Mouse (Mus musculus) hindbrain, embryonic 11.5 days (tissue): ENCODE measurements around the gene Vps41. TPM values are rescaled to one million over a fixed set of nuclear protein-coding genes. Genes with fewer than 3 reads are reported as not detected.

Experiments used
- ATAC-seq: fragments of 200-750 bp; cut with Nextera tagmentation; 2 replicates; pipeline ENCODE4 v1.8.0; 2017; ENCODE audit warnings: mild to moderate bottlenecking, moderate TSS enrichment, moderate library complexity; ENCODE audit not compliant: low FRiP score
- DNase-seq: peaks from one replicate; pipeline ENCODE4 v3.0.0-alpha.2; 2015; ENCODE audit warnings: low spot score
- H3K27ac ChIP-seq: fragments of 300-500 bp; sonication (generic); 2 replicates; pipeline ENCODE4 v1.5.1; 2014; ENCODE audit warnings: mild to moderate bottlenecking, low read depth, low read length
- H3K27me3 ChIP-seq: fragments of 300-500 bp; sonication (generic); 2 replicates; pipeline ENCODE4 v1.6.1; 2014; ENCODE audit warnings: mild to moderate bottlenecking, low read length, moderate library complexity, mixed read lengths; ENCODE audit not compliant: control insufficient read depth, insufficient read depth
- H3K36me3 ChIP-seq: fragments of 300-500 bp; sonication (generic); 2 replicates; pipeline ENCODE4 v1.6.1; 2014; ENCODE audit warnings: mild to moderate bottlenecking, low read length, moderate library complexity, mixed read lengths; ENCODE audit not compliant: control insufficient read depth, insufficient read depth
- H3K4me1 ChIP-seq: fragments of 300-500 bp; sonication (generic); replicated peaks from 2 replicates; pipeline ENCODE4 v1.6.1; 2014; ENCODE audit warnings: low read length, mixed read lengths; ENCODE audit not compliant: control insufficient read depth, insufficient read depth
- H3K4me2 ChIP-seq: fragments of 300-500 bp; sonication (generic); replicated peaks from 2 replicates; pipeline ENCODE4 v1.6.1; 2014; ENCODE audit warnings: mild to moderate bottlenecking, low read depth, low read length
- H3K4me3 ChIP-seq: fragments of 300-500 bp; sonication (generic); 2 replicates; pipeline ENCODE4 v1.5.1; 2014; ENCODE audit warnings: low read depth, low read length
- H3K9ac ChIP-seq: fragments of 300-500 bp; sonication (generic); 2 replicates; pipeline ENCODE4 v1.6.1; 2014; ENCODE audit warnings: low read depth, low read length
- H3K9me3 ChIP-seq: fragments of 300-500 bp; sonication (generic); 2 replicates; pipeline ENCODE4 v1.6.1; 2016; ENCODE audit warnings: low read length; ENCODE audit not compliant: control insufficient read depth
- WGBS: fragments of 180-500 bp; shearing (Covaris S2); extraction: QIAGEN DNeasy Blood & Tissue Kit; methylation state at CpG from one replicate; pipeline ENCODE4 v1.1.7; 2014; 5-methylcytosine and 5-hydroxymethylcytosine counted together
- polyA plus RNA-seq: library from polyadenylated mRNA; unstranded; fragments of >200 nt; fragmentation: Nextera tagmentation; extraction: Ambion mirVana; gene quantifications from 2 replicates; pipeline ENCODE4 v1.2.1, GENCODE M21; 2014

The Vps41 gene
- polyA plus RNA-seq, result 103 and 112 TPM in 2 replicates

- Histone ChIP-seq H3K4me2 (peak within 1 kb of the TSS; percentile 54), H3K4me3 (peak within 1 kb of the TSS; percentile 74), H3K9me3 (no peaks in the 10 kb centered on the region), H3K36me3 (no peaks in the 10 kb centered on the region), H3K4me1 (no peaks in the 10 kb centered on the region; the same call in 1 of the 2 replicates), H3K27ac (no peak within 1 kb of the TSS), H3K27me3 (no peaks in the 10 kb centered on the region), H3K9ac (peak within 1 kb of the TSS; percentile 84)
- DNase-seq, result peak; percentile 82
- ATAC-seq, result peak; percentile 99
- under 1% methylated on average over 21 of the region's 21 CpGs for WGBS
Measured at GRCm38 (mm10) chr13:18717185-18717584, at the start of gene Vps41. Vps41 (plus strand) TSS chr13:18717286.

GRCm38 (mm10) chr13:18698518-18699065 is 18.5 kb upstream of the Vps41 start:
- Histone ChIP-seq H3K9me3 (no peaks in the 10 kb centered on the region), H3K27me3 (no peaks in the 10 kb centered on the region), H3K4me3 (no peak overlapping the region), H3K4me2 (no peak overlapping the region), H3K4me1 (no peaks in the 10 kb centered on the region), H3K9ac (no peak overlapping the region), H3K36me3 (no peaks in the 10 kb centered on the region), H3K27ac (no peak overlapping the region)
- DNase-seq (peak; percentile 63), ATAC-seq (peak; percentile 78)
- WGBS, result 51% methylated on average over 7 of the region's 7 CpGs

- Histone ChIP-seq H3K4me2 (no peak overlapping the region), H3K27me3 (no peaks in the 10 kb centered on the region), H3K4me3 (no peak overlapping the region), H3K27ac (no peak overlapping the region), H3K36me3 (no peaks in the 10 kb centered on the region), H3K9me3 (no peaks in the 10 kb centered on the region), H3K4me1 (no peaks in the 10 kb centered on the region), H3K9ac (no peak overlapping the region)
- 93% methylated on average over 1 of the region's 1 CpGs for WGBS
- DNase-seq, result no peak
- ATAC-seq, result no peak
Measured at GRCm38 (mm10) chr13:18711685-18712084, 5.4 kb upstream of the Vps41 start.

GRCm38 (mm10) chr13:18716707-18717106 is 379 bp upstream of the Vps41 start:
- H3K9me3 ChIP-seq, result no peaks in the 10 kb centered on the region
- no peaks in the 10 kb centered on the region for H3K27me3 ChIP-seq
- ATAC-seq (peak; percentile 63), DNase-seq (peak; percentile 1)
- H3K36me3 ChIP-seq, result no peaks in the 10 kb centered on the region
- H3K27ac ChIP-seq, result no peak overlapping the region
- no peak overlapping the region for H3K4me2 ChIP-seq
- H3K4me1 ChIP-seq, result no peaks in the 10 kb centered on the region; the same call in 1 of the 2 replicates
- H3K4me3 ChIP-seq, result no peak overlapping the region; the same call in 1 of the 2 replicates
- WGBS, result 53% methylated on average over 5 of the region's 5 CpGs
- H3K9ac ChIP-seq, result no peak overlapping the region

- Histone ChIP-seq H3K9ac (no peak overlapping the region), H3K9me3 (no peaks in the 10 kb centered on the region), H3K4me1 (no peaks in the 10 kb centered on the region; the same call in 1 of the 2 replicates), H3K36me3 (no peaks in the 10 kb centered on the region), H3K4me3 (no peak overlapping the region), H3K27ac (no peak overlapping the region), H3K4me2 (no peak overlapping the region), H3K27me3 (no peaks in the 10 kb centered on the region)
- ATAC-seq (no peak), DNase-seq (no peak)
- WGBS, result 84% methylated on average over 5 of the region's 5 CpGs
Measured at GRCm38 (mm10) chr13:18718461-18718860, 1.4 kb downstream of the Vps41 start.

GRCm38 (mm10) chr13:18730666-18731065 is 13.6 kb downstream of the Vps41 start:
- H3K4me1 ChIP-seq, result no peaks in the 10 kb centered on the region
- H3K27ac ChIP-seq, result no peak overlapping the region
- ATAC-seq (no peak), DNase-seq (no peak)
- H3K9ac ChIP-seq, result no peak overlapping the region
- no peaks in the 10 kb centered on the region for H3K9me3 ChIP-seq
- H3K27me3 ChIP-seq, result no peaks in the 10 kb centered on the region
- H3K36me3 ChIP-seq, result no peaks in the 10 kb centered on the region
- H3K4me3 ChIP-seq, result no peak overlapping the region
- WGBS, result 97% methylated on average over 3 of the region's 3 CpGs
- no peak overlapping the region for H3K4me2 ChIP-seq

- no peak for ATAC-seq
- H3K9me3 ChIP-seq, result no peaks in the 10 kb centered on the region
- 79% methylated on average over 1 of the region's 1 CpGs for WGBS
Measured at GRCm38 (mm10) chr13:18736590-18736989, 19.5 kb downstream of the Vps41 start.

GRCm38 (mm10) chr13:18743575-18744265 is 26.6 kb downstream of the Vps41 start:
- Histone ChIP-seq H3K9ac (no peak overlapping the region), H3K4me1 (no peaks in the 10 kb centered on the region), H3K4me3 (no peak overlapping the region), H3K4me2 (no peak overlapping the region), H3K27ac (no peak overlapping the region), H3K27me3 (no peaks in the 10 kb centered on the region), H3K9me3 (no peaks in the 10 kb centered on the region), H3K36me3 (peaks cover 7% of the 10 kb centered on the region; the same call in 1 of the 2 replicates)
- ATAC-seq, result peak; percentile 84
- 81% methylated on average over 16 of the region's 16 CpGs for WGBS
- peak; percentile 18 for DNase-seq

More at GRCm38 (mm10) chr13:18736590-18736989, 19.5 kb downstream of the Vps41 start:
- Histone ChIP-seq H3K4me3 (no peak overlapping the region), H3K9ac (no peak overlapping the region), H3K27ac (no peak overlapping the region), H3K27me3 (no peaks in the 10 kb centered on the region), H3K4me2 (no peak overlapping the region), H3K36me3 (peaks cover 7% of the 10 kb centered on the region; the same call in 1 of the 2 replicates), H3K4me1 (no peaks in the 10 kb centered on the region)
- no peak for DNase-seq

GRCm38 (mm10) chr13:18744266-18744652 is 27.2 kb downstream of the Vps41 start:
- H3K4me3 ChIP-seq, result no peak overlapping the region
- H3K27me3 ChIP-seq, result no peaks in the 10 kb centered on the region
- H3K9ac ChIP-seq, result no peak overlapping the region
- no peaks in the 10 kb centered on the region for H3K9me3 ChIP-seq
- H3K27ac ChIP-seq, result peak overlapping the region; percentile 12; the same call in 1 of the 2 replicates
- no peak for DNase-seq
- peaks cover 7% of the 10 kb centered on the region; the same call in 1 of the 2 replicates for H3K36me3 ChIP-seq
- WGBS, result 79% methylated on average over 4 of the region's 4 CpGs
- ATAC-seq, result peak; percentile 27; the same call in 1 of the 2 replicates
- H3K4me2 ChIP-seq, result no peak overlapping the region
- no peaks in the 10 kb centered on the region for H3K4me1 ChIP-seq
